In the genomic region with DNA sequence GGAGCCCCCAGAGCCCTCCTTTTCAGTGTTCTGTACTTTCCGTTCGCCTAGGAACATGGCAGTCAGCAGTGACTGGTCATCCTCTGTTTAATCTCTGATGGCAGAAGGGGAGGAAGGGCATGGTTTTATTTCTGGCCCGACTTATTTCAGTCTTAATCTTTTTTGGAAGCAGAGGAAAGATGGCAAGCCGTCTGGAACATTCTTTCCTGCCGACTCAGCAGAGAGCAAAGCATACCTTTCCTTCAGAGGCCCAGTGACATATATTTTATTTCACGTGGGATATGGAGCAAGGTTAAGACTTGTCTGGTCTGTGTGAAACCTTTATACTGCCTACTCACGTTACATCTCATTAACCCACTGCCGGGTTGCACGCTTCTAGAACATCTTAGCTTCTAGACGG, we compare ENCODE assay signal across 20 mouse cellular contexts.
DNase-seq lines count a peak whose midpoint lies in the region; ATAC-seq lines count a peak whose summit lies in the region.
"Had no signal": no experiment of that assay in that cellular context is flagged by ENCODE, and none has a peak within 500 bp of the region (broad histone marks: within the 10 kb centered on the region; RNA-seq: fewer than 3 reads in every experiment).

No protein-coding gene starts in this region.

- H3K4me1 ChIP-seq in heart, embryonic 12.5 days (replicated peaks): peaks cover 22% of the 10 kb centered on the region
- H3K4me1 ChIP-seq in limb, embryonic 15.5 days: peaks cover 11% of the 10 kb centered on the region
- peaks cover 9% of the 10 kb centered on the region for H3K4me1 ChIP-seq in limb, embryonic 10.5 days
- H3K4me1 ChIP-seq in hindbrain, embryonic 13.5 days (replicated peaks): peaks cover 6% of the 10 kb centered on the region

- no peak overlapping the region for H3K4me3 ChIP-seq in heart, embryonic 12.5 days
- no peak overlapping the region for H3K4me3 ChIP-seq in limb, embryonic 15.5 days
- no peak overlapping the region for H3K4me3 ChIP-seq in limb, embryonic 10.5 days
- H3K4me3 ChIP-seq in hindbrain, embryonic 13.5 days: no peak overlapping the region
- H3K4me3 ChIP-seq: forebrain, embryonic 13.5 days; hindbrain, embryonic 12.5 days; limb, embryonic 13.5 days; liver, embryonic 13.5 days; midbrain, embryonic 13.5 days had no signal

- H3K9me3 ChIP-seq in heart, embryonic 12.5 days (replicated peaks): no peaks in the 10 kb centered on the region
- no peaks in the 10 kb centered on the region for H3K9me3 ChIP-seq in limb, embryonic 15.5 days
- H3K9me3 ChIP-seq in limb, embryonic 10.5 days (replicated peaks): no peaks in the 10 kb centered on the region
- no peaks in the 10 kb centered on the region for H3K9me3 ChIP-seq in hindbrain, embryonic 13.5 days
- H3K9me3 ChIP-seq: forebrain, embryonic 13.5 days; hindbrain, embryonic 12.5 days; limb, embryonic 13.5 days; liver, embryonic 13.5 days; midbrain, embryonic 13.5 days had no signal

- H3K27me3 ChIP-seq in heart, embryonic 12.5 days (replicated peaks): no peaks in the 10 kb centered on the region
- no peaks in the 10 kb centered on the region for H3K27me3 ChIP-seq in limb, embryonic 15.5 days
- no peaks in the 10 kb centered on the region for H3K27me3 ChIP-seq in limb, embryonic 10.5 days (ENCODE audit: low read depth, poor library complexity, severe bottlenecking)
- no peaks in the 10 kb centered on the region for H3K27me3 ChIP-seq in hindbrain, embryonic 13.5 days
- H3K27me3 ChIP-seq: forebrain, embryonic 13.5 days; hindbrain, embryonic 12.5 days; limb, embryonic 13.5 days; liver, embryonic 13.5 days; midbrain, embryonic 13.5 days had no signal

- H3K36me3 ChIP-seq in heart, embryonic 12.5 days: no peaks in the 10 kb centered on the region
- no peaks in the 10 kb centered on the region for H3K36me3 ChIP-seq in limb, embryonic 15.5 days
- H3K36me3 ChIP-seq in limb, embryonic 10.5 days: no peaks in the 10 kb centered on the region
- H3K36me3 ChIP-seq in hindbrain, embryonic 13.5 days: no peaks in the 10 kb centered on the region
- H3K36me3 ChIP-seq: hindbrain, embryonic 12.5 days; limb, embryonic 13.5 days; liver, embryonic 13.5 days; midbrain, embryonic 13.5 days had no signal

- ATAC-seq in frontal cortex, adult (ENCODE audit: low TSS enrichment): 0 out of 2 replicates have a peak, but pooled peaks have one; percentile 14
- no peak for ATAC-seq in heart, embryonic 12.5 days (ENCODE audit: insufficient number of reproducible peaks, low FRiP score)
- no peak for ATAC-seq in limb, embryonic 15.5 days (ENCODE audit: insufficient number of reproducible peaks, low FRiP score, low TSS enrichment, low read depth)
- ATAC-seq in hindbrain, embryonic 13.5 days (ENCODE audit: low FRiP score): no peak
- ATAC-seq: forebrain, embryonic 13.5 days had no signal

- no peak overlapping the region for H3K27ac ChIP-seq in heart, embryonic 12.5 days (ENCODE audit: poor library complexity, severe bottlenecking)
- H3K27ac ChIP-seq in limb, embryonic 15.5 days: 0 out of 2 replicates have a peak overlapping the region, but pooled peaks have one; percentile 40
- H3K27ac ChIP-seq in limb, embryonic 10.5 days: no peak overlapping the region
- no peak overlapping the region for H3K27ac ChIP-seq in hindbrain, embryonic 13.5 days
- H3K27ac ChIP-seq: forebrain, embryonic 13.5 days; hindbrain, embryonic 12.5 days; limb, embryonic 13.5 days; liver, embryonic 13.5 days; midbrain, embryonic 13.5 days had no signal

- 59% methylated on average over 10 of the region's 10 CpGs for WGBS in heart, embryonic 12.5 days
- 41% methylated on average over 10 of the region's 10 CpGs for WGBS in limb, embryonic 15.5 days
- WGBS in limb, embryonic 10.5 days: 77% methylated on average over 10 of the region's 10 CpGs
- WGBS in hindbrain, embryonic 13.5 days: 86% methylated on average over 10 of the region's 10 CpGs

- no peak for DNase-seq in frontal cortex, postnatal 10 days (ENCODE audit: low spot score in 2 of 2)
- DNase-seq in heart, adult 8-10 months (ENCODE audit: low spot score): peak; percentile 19
- DNase-seq in limb, embryonic 10.5 days (ENCODE audit: low spot score): no peak
- DNase-seq in skeletal muscle tissue, adult 2 months (ENCODE audit: low read depth, low spot score): peak; percentile 48
- DNase-seq: adrenal gland, postnatal 25 days; cerebellum, adult 9-10 months; kidney, adult 2 months; liver, embryonic 13.5 days; lung, adult 2 months; lung, postnatal 14 days; right cerebral cortex, postnatal 14 days; spleen, adult 18-20 months had no signal

- H3K9ac ChIP-seq in heart, embryonic 12.5 days: no peak overlapping the region
- H3K9ac ChIP-seq in limb, embryonic 15.5 days: no peak overlapping the region
- H3K9ac ChIP-seq in hindbrain, embryonic 13.5 days: no peak overlapping the region
- H3K9ac ChIP-seq: hindbrain, embryonic 12.5 days; limb, embryonic 13.5 days; liver, embryonic 13.5 days; midbrain, embryonic 13.5 days had no signal

- no peak overlapping the region for H3K4me2 ChIP-seq in heart, embryonic 12.5 days
- no peak overlapping the region for H3K4me2 ChIP-seq in limb, embryonic 15.5 days
- no peak overlapping the region for H3K4me2 ChIP-seq in hindbrain, embryonic 13.5 days
- H3K4me2 ChIP-seq: forebrain, embryonic 13.5 days; hindbrain, embryonic 12.5 days; limb, embryonic 13.5 days; liver, embryonic 13.5 days; midbrain, embryonic 13.5 days had no signal

Comparison
In these comparisons a context has a peak if more than half of its experiments do, and no peak if none do; other contexts are left out.
1. DNase-seq: peak in heart, adult 8-10 months (single experiment) and skeletal muscle tissue, adult 2 months (single experiment); none in frontal cortex, postnatal 10 days (0 of 2) and limb, embryonic 10.5 days (single experiment).